Mouse (Mus musculus) adrenal gland, postnatal 36 days (tissue): Measurements from ENCODE around the gene Tnpo1. TPM values are rescaled to one million over a fixed set of nuclear protein-coding genes. Genes with fewer than 3 reads are reported as not detected.
"Not testable (repeated sequence)": the region's sequence is repeated elsewhere in the genome, so short reads cannot be mapped to it uniquely, and the experiment has no call there.

ENCODE experiments used
- DNase-seq, 2 experiments: peaks; one replicate each; pipeline ENCODE4 v3.0.0; 2021; ENCODE audit warnings: mixed read lengths in 1 of 2
- total RNA-seq, 2 experiments: library from RNA; stranded (reverse); gene quantifications; 2 replicates each; pipeline ENCODE4 v1.2.3; 2021

Gene Tnpo1
- total RNA-seq, 2 experiments from 2014 or later: 129 to 141 TPM

DNA sequence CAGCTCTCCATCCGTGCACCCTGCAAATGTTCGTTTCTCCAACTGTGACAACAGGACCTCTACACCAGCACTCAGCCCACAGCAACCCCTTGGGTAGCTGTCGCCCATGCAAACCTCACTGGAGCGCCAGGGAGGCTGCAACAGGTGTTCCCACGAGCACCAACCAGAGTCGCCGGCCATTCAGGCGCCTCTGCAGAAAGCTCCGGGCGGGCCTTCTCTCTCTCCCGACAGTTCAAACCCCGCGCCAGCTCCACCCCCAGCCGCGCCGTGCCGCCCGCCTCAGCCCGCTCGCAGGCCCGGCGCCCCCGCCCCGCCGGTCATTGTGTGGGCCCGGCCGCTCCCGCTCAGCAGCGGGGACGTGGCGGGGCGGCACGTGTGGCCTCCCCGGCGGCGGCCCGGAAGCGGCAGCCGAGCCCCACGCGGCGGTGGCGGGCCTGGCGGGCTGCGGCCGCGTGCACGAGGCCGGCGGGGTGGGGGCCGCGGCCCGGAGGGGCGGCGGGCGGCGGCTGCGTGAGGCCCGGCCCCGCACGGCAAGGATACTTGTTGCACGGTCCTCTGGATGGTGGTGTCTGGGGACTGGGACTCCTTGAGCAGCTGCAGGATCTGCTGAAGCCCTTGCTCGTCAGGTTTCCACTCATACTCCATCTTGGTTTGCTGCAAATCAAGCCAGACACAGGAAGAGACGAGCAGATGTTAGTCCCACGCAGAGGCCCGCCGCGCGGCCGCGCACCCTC is 35.9 kb downstream of the Tnpo1 start:
- DNase-seq: peak; percentile 77 to 83

GRCm38 (mm10) chr13:98889211-98889610 is 37.0 kb downstream of the Tnpo1 start:
- no peak for DNase-seq

GRCm38 (mm10) chr13:98883774-98884173 is 42.4 kb downstream of the Tnpo1 start:
- DNase-seq: no peak

- no peak for DNase-seq
Observed at GRCm38 (mm10) chr13:98881991-98882390, 44.2 kb downstream of the Tnpo1 start.

DNA sequence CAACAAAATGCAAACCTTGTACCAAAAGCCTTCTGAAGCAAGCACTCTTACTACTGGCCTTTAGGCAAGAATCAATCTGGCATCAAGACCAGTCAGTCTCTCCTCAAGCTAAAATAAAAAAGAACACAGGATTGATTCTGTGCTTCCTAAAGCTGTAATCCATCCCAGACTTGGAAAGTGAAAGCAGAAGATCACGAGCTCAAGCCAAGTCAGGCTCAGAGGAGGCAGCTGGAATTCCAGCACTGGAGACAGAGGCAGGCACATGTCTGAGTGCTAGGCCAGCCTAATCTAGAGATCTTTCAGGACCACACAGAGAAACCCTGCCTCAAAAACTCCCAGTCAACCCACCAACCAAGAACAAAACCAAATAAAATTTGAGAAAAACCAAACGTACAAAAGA is 45.8 kb downstream of the Tnpo1 start:
- no peak for DNase-seq

DNA sequence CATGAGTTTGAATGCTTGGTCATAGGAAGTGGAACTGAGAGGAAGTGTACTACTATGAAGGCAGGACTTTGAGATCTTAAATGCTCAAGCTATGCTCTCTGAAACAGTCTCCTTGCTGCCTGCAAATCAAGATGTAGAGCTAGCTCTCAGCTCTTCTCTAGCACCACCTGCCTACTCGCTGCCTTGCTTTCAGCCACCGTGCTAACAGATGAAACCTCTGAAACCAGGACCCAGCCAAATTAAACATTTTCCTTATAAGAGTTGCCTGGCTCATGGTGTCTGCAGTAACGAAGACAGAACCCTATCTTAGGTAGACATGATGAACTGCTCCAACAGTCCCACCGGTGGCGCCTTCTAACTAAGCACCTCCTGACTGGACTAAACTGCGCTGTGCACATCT is 46.8 kb downstream of the Tnpo1 start:
- no peak for DNase-seq

GRCm38 (mm10) chr13:98877165-98877564 is 49.0 kb downstream of the Tnpo1 start:
- DNase-seq: no peak

DNA sequence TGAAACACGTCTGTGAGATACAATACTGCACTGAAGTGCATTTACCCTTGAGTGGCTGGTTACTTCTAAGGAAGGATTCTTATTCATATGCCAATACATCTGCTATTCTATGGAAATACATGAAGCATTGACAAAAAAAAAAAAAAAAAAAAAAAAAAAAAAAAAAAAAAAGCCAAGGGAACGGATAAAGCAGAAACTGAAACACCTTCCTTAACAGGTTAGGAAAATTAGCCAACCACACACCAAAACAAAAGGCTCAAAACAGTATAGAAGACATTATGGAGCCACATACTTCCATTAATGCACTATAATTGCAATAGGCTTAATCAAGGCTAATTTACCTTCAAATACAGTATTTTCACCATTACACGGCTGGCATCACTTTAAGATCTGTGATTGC is 51.5 kb downstream of the Tnpo1 start:
- no peak for DNase-seq

DNA sequence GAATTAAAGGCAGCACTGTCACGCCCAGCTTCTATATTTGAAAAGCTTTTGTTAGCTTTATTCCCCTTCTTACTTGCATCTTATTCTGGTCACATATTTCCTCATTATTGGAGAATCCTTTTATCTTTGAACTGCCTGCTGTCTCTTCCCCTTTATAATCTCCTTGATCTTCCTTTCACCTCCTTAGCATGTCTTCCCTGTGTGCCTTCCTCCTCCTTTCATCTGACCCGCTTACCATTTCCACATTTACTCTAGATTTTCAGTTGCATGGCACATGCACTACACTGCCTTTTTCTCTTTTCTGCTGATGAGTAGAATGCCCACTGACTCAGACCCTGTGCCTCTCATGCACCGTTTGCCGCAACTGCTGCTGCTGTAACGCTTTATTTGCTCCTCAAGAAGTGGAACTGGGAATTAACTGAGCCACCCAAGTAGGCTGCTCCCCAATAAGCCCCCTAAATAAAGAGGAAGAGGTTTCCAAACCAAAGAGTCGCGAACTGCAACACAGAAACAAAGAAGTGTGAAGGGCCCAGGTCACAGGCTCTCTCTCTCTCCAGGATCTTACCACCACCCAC is 53.8 kb downstream of the Tnpo1 start:
- DNase-seq: no peak

GRCm38 (mm10) chr13:98871263-98871662 is 54.9 kb downstream of the Tnpo1 start:
- DNase-seq: peak; percentile 27 to 44

GRCm38 (mm10) chr13:98868236-98868923 is 57.8 kb downstream of the Tnpo1 start:
- DNase-seq: no peak

- DNase-seq: peak; percentile 48 to 55
Observed at GRCm38 (mm10) chr13:98867810-98868209, 58.4 kb downstream of the Tnpo1 start.

GRCm38 (mm10) chr13:98855291-98855690 is 70.9 kb downstream of the Tnpo1 start:
- DNase-seq: no peak

- DNase-seq: no peak
Observed at GRCm38 (mm10) chr13:98845794-98846193, 80.4 kb downstream of the Tnpo1 start.

- no peak for DNase-seq
Observed at GRCm38 (mm10) chr13:98836423-98837088, 89.6 kb downstream of the Tnpo1 start.

DNA sequence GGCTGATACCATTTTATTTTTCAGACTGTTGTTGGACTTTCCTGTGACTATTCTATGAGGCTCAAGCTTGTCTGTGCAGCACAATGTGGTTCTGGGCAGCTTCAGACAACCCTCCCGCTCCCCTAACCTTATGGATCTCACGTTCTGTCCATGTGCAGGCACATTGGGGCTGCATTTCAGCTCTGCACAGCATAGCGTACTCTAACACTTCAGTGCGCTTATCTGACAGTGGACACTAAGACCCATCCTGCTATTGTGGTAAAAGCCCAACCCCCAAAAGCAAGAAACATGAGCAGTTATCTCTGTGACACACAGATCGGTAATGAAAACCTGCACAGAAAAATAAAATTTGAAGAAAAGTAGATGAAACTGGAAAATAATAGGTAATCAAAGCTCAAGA is 90.4 kb downstream of the Tnpo1 start:
- no peak for DNase-seq

DNA sequence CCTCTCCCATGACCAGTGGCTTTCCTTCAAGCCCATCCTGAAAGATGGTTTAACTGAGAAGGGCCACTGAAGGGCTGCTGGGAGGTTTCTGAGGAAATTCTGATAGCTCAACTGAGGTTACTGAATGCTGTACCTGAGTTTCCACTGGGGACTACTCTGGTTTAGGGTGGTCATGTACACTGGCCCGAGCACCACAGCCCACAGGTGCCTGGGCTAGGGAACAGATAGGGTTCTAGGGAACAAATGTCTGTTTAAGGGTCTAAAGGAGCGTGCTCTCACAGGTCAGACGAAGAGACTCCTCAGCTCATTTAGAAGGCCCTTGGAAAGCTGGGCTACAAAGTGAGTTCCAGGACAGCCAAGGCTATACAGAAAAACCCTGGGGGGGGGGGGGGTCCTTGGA is 91.5 kb downstream of the Tnpo1 start:
- no peak for DNase-seq

GRCm38 (mm10) chr13:98834199-98834598 is 92.0 kb downstream of the Tnpo1 start:
- DNase-seq: no peak

DNA sequence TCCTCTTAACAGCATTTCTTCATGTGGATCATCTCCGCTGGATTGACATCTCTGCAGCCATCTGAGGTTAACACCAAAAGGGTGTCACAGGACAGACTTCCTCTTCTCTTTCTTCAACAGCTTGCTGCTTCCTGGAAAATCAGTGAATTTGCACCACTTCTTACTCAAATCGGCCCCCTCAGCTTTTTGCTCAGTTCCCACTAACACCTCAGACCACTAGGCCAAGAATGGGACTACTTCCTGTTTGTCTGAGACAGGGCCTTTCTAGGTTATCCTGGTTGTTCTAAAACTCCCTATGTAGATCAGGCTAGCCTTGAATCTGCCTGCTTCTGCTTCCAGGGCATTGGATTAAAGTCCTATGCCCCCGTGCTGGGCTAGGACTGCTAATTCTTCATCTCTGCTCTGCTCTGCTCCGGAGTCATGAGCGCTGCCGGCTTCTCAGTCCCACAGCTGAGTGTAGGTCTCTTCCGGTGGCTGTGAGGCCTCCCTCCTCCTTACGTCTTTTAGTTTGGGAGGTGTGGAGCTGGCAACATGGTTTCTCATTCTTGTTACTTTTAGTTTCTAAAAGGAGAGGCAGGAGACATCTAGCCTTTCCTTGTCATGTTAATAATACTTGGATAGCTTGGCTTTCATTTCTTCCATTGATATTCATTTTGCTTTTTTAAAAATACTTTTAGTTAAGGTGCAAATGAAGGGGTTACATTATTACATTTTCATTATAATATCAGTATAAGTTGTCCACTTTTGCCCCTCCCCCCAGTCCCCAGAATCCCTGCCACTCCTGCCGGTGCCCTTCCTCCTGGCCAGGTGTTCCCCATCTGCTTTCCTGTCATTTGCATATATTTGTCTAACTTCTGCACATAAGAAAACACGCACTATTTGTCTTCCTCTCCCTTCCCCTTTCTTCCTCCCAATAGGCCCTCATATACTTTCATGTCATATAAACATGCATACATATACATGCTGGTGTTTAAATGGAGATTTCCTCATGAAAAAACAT is 93.4 kb downstream of the Tnpo1 start:
- no peak for DNase-seq

DNA sequence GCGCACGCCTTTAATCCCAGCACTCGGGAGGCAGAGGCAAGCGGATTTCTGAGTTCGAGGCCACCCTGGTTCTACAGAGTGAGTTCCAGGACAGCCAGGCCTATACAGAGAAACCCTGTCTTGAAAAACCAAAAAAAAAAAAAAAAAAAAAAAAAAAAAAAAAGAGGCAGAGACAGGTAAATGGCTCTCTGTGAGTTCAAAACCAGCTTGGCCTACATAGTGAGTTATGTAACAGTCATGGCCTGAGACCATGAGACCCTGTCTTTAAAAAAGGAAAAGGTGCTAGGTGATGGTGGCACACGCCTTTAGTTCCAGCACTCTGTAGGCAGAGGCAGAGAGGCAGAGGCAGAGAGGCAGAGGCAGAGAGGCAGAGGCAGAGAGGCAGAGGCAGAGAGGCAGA is 97.2 kb downstream of the Tnpo1 start:
- DNase-seq: not testable (repeated sequence)

- no peak for DNase-seq
Observed at GRCm38 (mm10) chr13:98825574-98825973, 100.6 kb downstream of the Tnpo1 start.

DNA sequence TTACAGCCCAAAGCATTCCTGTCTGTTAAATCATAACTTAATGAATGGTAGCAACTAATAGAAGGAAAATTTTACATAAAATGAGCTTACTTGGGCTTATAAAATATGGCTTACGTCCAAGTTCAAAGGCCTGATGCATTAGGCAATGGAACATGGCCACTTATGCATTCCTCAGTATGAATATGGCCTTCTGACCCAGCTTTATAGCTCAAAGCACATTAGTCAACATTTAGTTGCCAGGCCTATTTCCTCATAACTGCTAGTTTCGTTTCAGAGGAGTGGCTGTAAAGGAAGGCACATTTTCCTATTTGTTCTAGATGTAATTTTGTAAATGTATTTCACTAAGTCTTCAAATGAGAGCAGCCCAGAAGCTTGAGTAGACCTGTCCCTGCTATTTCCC is 107.1 kb downstream of the Tnpo1 start:
- DNase-seq: no peak
